Mouse (Mus musculus): ENCODE measurements around the gene Ctcf. TPM values are rescaled to one million over a fixed set of nuclear protein-coding genes. Genes with fewer than 3 reads are reported as not detected.

Gene Ctcf
- total and polyA plus RNA-seq, 3 experiments, result 9.3 to 41.9 (median 41.4) TPM

- H3K36me3 ChIP-seq (ENCODE audit: control insufficient read depth, insufficient read depth, low read length), result no peaks in the 10 kb centered on the region
- 0 out of 2 replicates have a peak overlapping the region, but pooled peaks have one; percentile 4 for H3K9ac ChIP-seq (ENCODE audit: low read depth, low read length)
- intact Hi-C loops (cut with DNase I), result no loop called here
- peaks cover 3% of the 10 kb centered on the region for H3K4me1 ChIP-seq (ENCODE audit: control insufficient read depth, insufficient read depth, low read length)
- H3K27me3 ChIP-seq (ENCODE audit: control insufficient read depth, insufficient read depth, low read length), result no peaks in the 10 kb centered on the region; the same call in 1 of the 2 replicates
- H3K27ac ChIP-seq, result no peak overlapping the region
- WGBS, result 19% methylated on average over 36 of the region's 40 CpGs
- no peak for DNase-seq
- H3K79me2 ChIP-seq (replicated peaks; ENCODE audit: control insufficient read depth, insufficient read depth, low read length), result no peaks in the 10 kb centered on the region
- peak overlapping the region; percentile 34 for H3K4me3 ChIP-seq
- TF ChIP-seq CTCF (IDR thresholded peaks at IDR 0.05) (peak; percentile 23; the same call in 1 of the 2 replicates), POLR2A (IDR thresholded peaks at IDR 0.05; ENCODE audit: insufficient read depth, low read depth, low read length) (no peak), EP300 (IDR thresholded peaks at IDR 0.05; ENCODE audit: insufficient read depth, low read depth, low read length) (no peak)
These were observed 57.9 kb downstream of the Ctcf start for GRCm38 (mm10) chr8:105694051-105694799.

DNA sequence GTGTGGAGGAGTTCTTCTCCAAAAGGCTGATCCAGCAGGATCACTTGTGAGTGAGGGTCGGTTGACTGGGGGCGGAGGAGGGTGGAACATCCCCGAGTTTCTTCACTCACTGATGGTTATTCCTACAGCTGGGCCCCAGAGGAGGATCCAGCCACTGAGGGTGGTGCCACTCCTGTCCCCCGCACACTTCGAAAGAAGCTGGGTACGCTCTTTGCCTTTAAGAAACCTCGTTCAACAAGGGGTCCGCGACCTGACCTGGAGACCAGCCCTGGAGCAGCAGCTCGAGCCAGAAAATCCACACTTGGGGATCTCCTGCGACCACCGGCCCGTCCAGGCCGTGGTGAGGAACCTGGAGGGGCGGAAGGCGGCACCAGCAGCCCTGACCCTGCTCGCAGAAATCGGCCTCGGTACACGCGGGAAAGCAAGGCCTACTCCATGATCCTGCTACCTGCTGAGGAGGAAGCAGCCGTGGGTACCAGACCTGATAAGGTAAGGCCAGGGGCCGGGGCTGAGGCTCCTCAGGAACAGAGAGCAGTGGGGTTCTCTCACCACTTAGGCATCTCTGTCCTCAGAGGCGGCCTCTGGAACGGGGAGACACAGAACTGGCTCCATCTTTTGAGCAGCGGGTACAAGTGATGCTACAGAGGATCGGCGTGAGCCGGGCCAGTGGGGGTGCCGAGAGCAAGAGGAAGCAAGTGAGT is 58.9 kb downstream of the Ctcf start:
- intact Hi-C loops (cut with DNase I), result no loop called here
- 76% methylated on average over 30 of the region's 30 CpGs for WGBS

DNA sequence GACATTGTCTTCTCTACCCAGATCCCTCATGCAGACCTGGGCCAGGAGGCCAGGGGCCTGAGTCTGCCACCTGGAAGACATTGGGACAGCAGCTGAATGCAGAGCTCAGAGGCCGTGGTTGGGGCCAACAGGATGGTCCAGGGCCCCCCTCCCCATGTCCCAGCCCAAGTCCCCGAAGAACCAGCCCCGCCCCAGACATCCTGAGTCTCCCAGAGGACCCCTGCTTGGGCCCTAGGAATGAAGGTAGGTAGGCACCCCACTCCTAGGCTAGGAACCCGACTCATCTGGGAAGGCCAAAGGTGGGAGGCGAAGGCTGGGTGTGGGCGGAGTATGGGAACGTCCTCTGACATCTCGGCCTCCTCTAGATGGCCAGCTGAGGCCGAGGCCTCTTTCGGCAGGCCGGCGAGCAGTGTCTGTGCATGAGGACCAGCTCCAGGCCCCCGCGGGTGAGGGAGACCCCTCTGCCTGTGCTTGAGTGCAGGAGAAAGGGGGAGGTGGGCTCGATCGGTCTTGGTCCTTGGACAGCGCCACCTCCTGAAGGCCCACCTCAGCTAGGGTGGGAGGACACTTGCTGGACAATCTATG is 60.9 kb downstream of the Ctcf start:
- no peak for DNase-seq
- intact Hi-C loops (cut with DNase I), result no loop called here
- Histone ChIP-seq H3K9ac (ENCODE audit: low read depth, low read length) (no peak overlapping the region), H3K4me3 (no peak overlapping the region), H3K27ac (no peak overlapping the region), H3K36me3 (ENCODE audit: control insufficient read depth, insufficient read depth, low read length) (no peaks in the 10 kb centered on the region), H3K27me3 (ENCODE audit: control insufficient read depth, insufficient read depth, low read length) (no peaks in the 10 kb centered on the region), H3K4me1 (ENCODE audit: control insufficient read depth, insufficient read depth, low read length) (peaks cover 6% of the 10 kb centered on the region), H3K79me2 (replicated peaks; ENCODE audit: control insufficient read depth, insufficient read depth, low read length) (no peaks in the 10 kb centered on the region)
- 89% methylated on average over 17 of the region's 17 CpGs for WGBS
- no peak for TF ChIP-seq CTCF (IDR thresholded peaks at IDR 0.05)
- no peak for TF ChIP-seq POLR2A (IDR thresholded peaks at IDR 0.05; ENCODE audit: insufficient read depth, low read depth, low read length)
- no peak for TF ChIP-seq EP300 (IDR thresholded peaks at IDR 0.05; ENCODE audit: insufficient read depth, low read depth, low read length)

More for the DNA sequence above, 58.9 kb downstream of the Ctcf start:
- TF ChIP-seq CTCF (IDR thresholded peaks at IDR 0.05) (no peak), EP300 (IDR thresholded peaks at IDR 0.05; ENCODE audit: insufficient read depth, low read depth, low read length) (no peak), POLR2A (IDR thresholded peaks at IDR 0.05; ENCODE audit: insufficient read depth, low read depth, low read length) (no peak)
- Histone ChIP-seq H3K9ac (ENCODE audit: low read depth, low read length) (no peak overlapping the region), H3K4me3 (no peak overlapping the region), H3K36me3 (ENCODE audit: control insufficient read depth, insufficient read depth, low read length) (no peaks in the 10 kb centered on the region), H3K27ac (no peak overlapping the region), H3K27me3 (ENCODE audit: control insufficient read depth, insufficient read depth, low read length) (no peaks in the 10 kb centered on the region), H3K4me1 (ENCODE audit: control insufficient read depth, insufficient read depth, low read length) (peaks cover 3% of the 10 kb centered on the region), H3K79me2 (replicated peaks; ENCODE audit: control insufficient read depth, insufficient read depth, low read length) (no peaks in the 10 kb centered on the region)
- DNase-seq, result no peak

GRCm38 (mm10) chr8:105698734-105699133 is 62.4 kb downstream of the Ctcf start:
- no peak overlapping the region for H3K27ac ChIP-seq
- no peak overlapping the region for H3K4me3 ChIP-seq
- no peaks in the 10 kb centered on the region for H3K79me2 ChIP-seq (replicated peaks; ENCODE audit: control insufficient read depth, insufficient read depth, low read length)
- TF ChIP-seq CTCF (IDR thresholded peaks at IDR 0.05), result no peak
- no peak for TF ChIP-seq POLR2A (IDR thresholded peaks at IDR 0.05; ENCODE audit: insufficient read depth, low read depth, low read length)
- TF ChIP-seq EP300 (IDR thresholded peaks at IDR 0.05; ENCODE audit: insufficient read depth, low read depth, low read length), result no peak
- no peak overlapping the region for H3K9ac ChIP-seq (ENCODE audit: low read depth, low read length)
- H3K36me3 ChIP-seq (ENCODE audit: control insufficient read depth, insufficient read depth, low read length), result no peaks in the 10 kb centered on the region
- WGBS, result 94% methylated on average over 5 of the region's 5 CpGs
- no peak for DNase-seq
- intact Hi-C loops (cut with DNase I), result no loop called here
- peaks cover 6% of the 10 kb centered on the region for H3K4me1 ChIP-seq (ENCODE audit: control insufficient read depth, insufficient read depth, low read length)
- H3K27me3 ChIP-seq (ENCODE audit: control insufficient read depth, insufficient read depth, low read length), result no peaks in the 10 kb centered on the region

GRCm38 (mm10) chr8:105699488-105700215 is 63.3 kb downstream of the Ctcf start:
- H3K4me1 ChIP-seq (ENCODE audit: control insufficient read depth, insufficient read depth, low read length), result peaks cover 3% of the 10 kb centered on the region
- no peaks in the 10 kb centered on the region for H3K36me3 ChIP-seq (ENCODE audit: control insufficient read depth, insufficient read depth, low read length)
- intact Hi-C loops (cut with DNase I), result loop anchor here (2.0 to 5.0 kb wide), 3 partner anchors 62 to 313 kb away; partner anchors contain the start of genes Agrp, Ctcf, Ddx28 and Pskh1
- H3K4me3 ChIP-seq, result no peak overlapping the region
- 94% methylated on average over 11 of the region's 11 CpGs for WGBS
- no peak overlapping the region for H3K27ac ChIP-seq
- H3K27me3 ChIP-seq (ENCODE audit: control insufficient read depth, insufficient read depth, low read length), result no peaks in the 10 kb centered on the region
- no peaks in the 10 kb centered on the region for H3K79me2 ChIP-seq (replicated peaks; ENCODE audit: control insufficient read depth, insufficient read depth, low read length)
- H3K9ac ChIP-seq (ENCODE audit: low read depth, low read length), result no peak overlapping the region
- no peak for DNase-seq
- TF ChIP-seq POLR2A (IDR thresholded peaks at IDR 0.05; ENCODE audit: insufficient read depth, low read depth, low read length) (no peak), EP300 (IDR thresholded peaks at IDR 0.05; ENCODE audit: insufficient read depth, low read depth, low read length) (no peak), CTCF (IDR thresholded peaks at IDR 0.05) (no peak)

Measured in heart, adult 2 months (tissue).